Mouse (Mus musculus): ENCODE results near the gene Gm6502.
"Not testable (repeated sequence)": the region's sequence is repeated elsewhere in the genome, so short reads cannot be mapped to it uniquely, and the experiment has no call there.

Gm6502 gene

DNA sequence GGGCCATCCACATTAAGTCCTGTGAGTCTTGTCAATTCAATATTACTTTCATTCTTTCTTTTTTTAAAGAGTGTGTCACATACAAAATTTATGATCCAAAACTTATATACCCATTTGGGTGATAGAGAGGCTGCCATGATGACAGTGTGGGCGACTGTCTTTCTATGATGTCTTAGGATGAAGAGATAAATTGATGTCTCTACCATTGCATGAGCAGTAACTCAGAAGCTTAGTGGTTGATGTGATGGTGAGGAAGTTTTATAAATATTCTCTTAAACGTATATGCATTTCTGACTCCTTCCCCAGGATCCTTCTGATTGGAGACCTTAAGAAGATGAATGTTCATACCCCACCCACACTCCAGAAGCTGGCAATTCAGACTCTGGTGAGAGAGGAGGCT is at the start of gene Gm6502:
TSS of gene Gm6502 (plus strand) at position 301 of the 400 bp plus-strand sequence.
- DNase-seq (ENCODE audit: low read depth, low spot score): not testable (repeated sequence)

DNA sequence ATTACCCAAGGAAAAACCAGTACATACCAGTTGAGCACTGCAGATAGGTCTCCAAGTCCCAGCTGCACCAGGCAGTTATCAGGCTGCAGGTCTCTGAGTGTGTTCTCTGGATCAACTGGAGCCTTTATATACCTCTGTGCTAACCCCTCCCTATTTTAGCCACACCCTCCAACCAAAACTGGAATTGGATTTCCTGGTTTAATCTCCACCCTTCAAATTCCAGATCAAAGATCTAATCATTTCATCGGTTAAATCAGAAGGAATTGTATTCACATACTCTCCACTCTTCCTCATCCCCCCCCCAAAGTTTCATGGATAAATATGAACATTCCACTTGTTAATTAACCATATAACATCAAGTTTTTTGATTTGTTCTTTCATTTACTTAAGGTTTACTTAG is 7.5 kb upstream of the Gm6502 start, which contains the start of gene A430089I19Rik:
TSS of gene A430089I19Rik (minus strand) at position 101 of the 400 bp plus-strand sequence.
- not testable (repeated sequence) for DNase-seq (ENCODE audit: low read depth, low spot score)

DNA sequence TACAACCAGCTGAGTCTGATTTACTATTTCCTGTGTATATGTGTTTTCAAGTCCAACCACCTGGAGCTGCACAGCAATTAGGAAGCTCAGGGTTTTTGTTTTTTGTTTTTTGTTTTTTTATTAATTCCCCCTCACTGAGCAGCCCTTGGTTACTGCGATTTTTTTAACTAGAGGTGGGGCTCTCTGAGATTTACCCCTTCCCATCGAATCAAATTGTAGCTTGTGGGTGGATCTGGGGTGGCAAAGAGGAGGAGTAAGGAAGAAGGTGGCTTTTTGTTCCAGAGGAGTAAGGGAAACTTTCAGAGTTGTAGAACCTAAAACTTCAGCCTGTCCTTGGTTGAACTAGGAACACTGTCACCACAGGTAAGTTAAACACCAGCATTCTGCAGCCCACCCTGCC is 25.2 kb downstream of the Gm6502 start, which contains the start of gene AA792892:
TSS of gene AA792892 (plus strand) at position 301 of the 400 bp plus-strand sequence.
- DNase-seq (ENCODE audit: low read depth, low spot score): not testable (repeated sequence)

Data from telencephalon, adult 2 months (tissue).